Comparison of ENCODE assay signal across 23 mouse cellular contexts in the genomic region with DNA sequence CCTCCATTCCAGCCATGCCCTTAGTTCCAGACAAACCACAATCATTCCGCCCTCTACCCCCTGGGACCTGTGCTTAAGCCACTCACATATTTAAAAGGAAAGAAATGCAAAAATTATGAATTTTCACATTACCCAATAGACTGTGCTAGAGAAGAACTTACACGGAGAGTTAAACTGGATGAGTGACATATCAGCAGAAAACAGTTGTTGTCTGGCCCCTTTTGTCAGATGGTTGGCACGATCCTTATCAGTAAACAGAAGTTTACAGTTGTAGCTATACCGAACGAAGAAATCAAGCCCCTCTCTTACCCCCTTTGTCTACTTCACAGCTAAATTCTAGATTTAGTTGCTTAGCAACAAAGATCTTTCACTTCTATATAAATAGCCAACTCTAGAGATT. TPM values are rescaled to one million over a fixed set of nuclear protein-coding genes. Genes with fewer than 3 reads are reported as not detected.
"Had no signal": no experiment of that assay in that cellular context is flagged by ENCODE, and none has a peak within 500 bp of the region (broad histone marks: within the 10 kb centered on the region; RNA-seq: fewer than 3 reads in every experiment).

No protein-coding gene starts in this region.

- H3K4me2 ChIP-seq: limb, embryonic 13.5 days; midbrain, embryonic 12.5 days; midbrain, embryonic 15.5 days; neural tube, embryonic 12.5 days; neural tube, embryonic 15.5 days; stomach, embryonic 15.5 days had no signal

- DNase-seq: kidney, adult 2 months; kidney, postnatal 25 days; layer of hippocampus, adult 9-11 months; lung, adult 2 months; lung, postnatal 14 days; lung, postnatal 4 days; right cerebral cortex, adult 18-20 months; right cerebral cortex, postnatal 25 days; spleen, adult 18-20 months; thymus, adult 2 months; thymus, postnatal 14 days had no signal

- H3K9ac ChIP-seq: limb, embryonic 13.5 days; midbrain, embryonic 12.5 days; midbrain, embryonic 15.5 days; neural tube, embryonic 12.5 days; neural tube, embryonic 15.5 days; stomach, embryonic 15.5 days had no signal

- H3K27me3 ChIP-seq: limb, embryonic 13.5 days; midbrain, embryonic 12.5 days; midbrain, embryonic 15.5 days; neural tube, embryonic 12.5 days; neural tube, embryonic 15.5 days; stomach, embryonic 15.5 days had no signal

- H3K9me3 ChIP-seq: limb, embryonic 10.5 days; limb, embryonic 13.5 days; midbrain, embryonic 12.5 days; midbrain, embryonic 15.5 days; neural tube, embryonic 12.5 days; neural tube, embryonic 15.5 days; stomach, embryonic 15.5 days had no signal

- ATAC-seq: intestine, postnatal 0 days; midbrain, embryonic 15.5 days had no signal

- H3K4me3 ChIP-seq: layer of hippocampus, adult 2 months; limb, embryonic 10.5 days; limb, embryonic 13.5 days; midbrain, embryonic 12.5 days; midbrain, embryonic 15.5 days; neural tube, embryonic 12.5 days; neural tube, embryonic 15.5 days; stomach, embryonic 15.5 days had no signal

- H3K27ac ChIP-seq: kidney, postnatal 0 days; layer of hippocampus, adult 2 months; limb, embryonic 10.5 days; limb, embryonic 13.5 days; midbrain, embryonic 12.5 days; midbrain, embryonic 15.5 days; neural tube, embryonic 12.5 days; neural tube, embryonic 15.5 days; stomach, embryonic 15.5 days had no signal

- H3K4me1 ChIP-seq: limb, embryonic 10.5 days; limb, embryonic 13.5 days; midbrain, embryonic 12.5 days; midbrain, embryonic 15.5 days; neural tube, embryonic 12.5 days; neural tube, embryonic 15.5 days; stomach, embryonic 15.5 days had no signal

RNA-seq across cellular contexts. Expression of gene Adam21, which starts 0.3 kb away (rescaled TPM):
- polyA plus RNA-seq: intestine, postnatal 0 days; large intestine, adult 2 months; liver, adult 2 months; lung, adult 2 months had no signal
